Mouse (Mus musculus): ENCODE results near the gene Siva1. TPM values are rescaled to one million over a fixed set of nuclear protein-coding genes. Genes with fewer than 3 reads are reported as not detected.

The Siva1 gene
- total RNA-seq, 2 experiments from 2014 or later, result 45.4 to 46.9 TPM

DNA sequence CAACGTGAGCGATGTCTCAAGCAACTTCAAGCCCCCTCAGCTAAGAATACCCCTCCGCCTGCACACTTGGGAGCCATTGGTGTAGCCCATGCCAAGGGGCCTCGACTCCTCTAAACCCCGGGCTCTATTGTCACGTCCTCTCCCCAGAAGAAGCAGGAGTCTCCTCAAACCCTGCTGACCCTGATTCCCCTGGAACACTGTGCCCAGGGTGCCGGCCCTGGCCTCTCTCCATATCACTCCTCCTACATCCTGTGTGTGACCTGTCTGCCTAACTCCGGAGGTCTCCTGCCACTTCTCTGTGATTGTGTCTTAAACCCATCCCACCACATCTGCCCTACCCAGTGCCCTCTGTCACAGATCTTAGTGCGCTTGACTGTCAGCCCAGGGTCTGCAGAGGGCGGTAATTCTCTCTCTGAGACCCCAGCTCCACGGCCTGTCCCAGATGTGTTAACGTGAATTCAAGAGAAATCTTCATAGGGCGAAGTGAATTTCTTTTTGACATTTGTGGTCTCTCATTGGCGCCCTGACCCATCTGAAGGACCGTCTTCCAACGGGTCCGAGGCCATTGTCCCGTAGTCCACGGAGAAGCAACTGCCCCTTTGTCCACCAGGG is 33.6 kb downstream of the Siva1 start:
- DNase-seq, result no peak

DNA sequence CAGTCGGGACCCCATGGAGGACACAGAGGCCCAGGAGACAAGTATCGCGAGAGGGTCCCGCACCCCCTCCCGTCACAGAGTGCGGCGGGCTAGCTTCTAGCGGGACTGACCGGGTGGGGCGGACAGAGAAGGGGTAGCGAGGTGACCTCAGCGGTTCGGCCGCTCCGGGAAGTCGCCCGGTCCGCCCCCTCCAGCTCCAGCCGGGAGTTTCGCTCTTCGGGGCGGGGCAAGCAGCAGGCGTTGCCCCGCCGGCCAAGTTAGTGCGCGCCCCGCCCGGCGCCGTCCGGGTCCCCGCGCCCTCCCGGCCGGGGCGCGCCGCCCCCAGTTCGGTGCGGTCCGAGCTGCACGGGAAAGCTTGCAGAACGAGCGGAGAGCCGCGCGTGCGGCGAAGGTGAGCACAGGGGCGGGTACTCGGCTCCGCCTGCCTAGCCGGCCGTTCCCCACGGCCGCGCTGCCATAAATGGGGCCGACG is 34.1 kb downstream of the Siva1 start, which contains the start of gene Zbtb42:
Gene Zbtb42, plus strand, starts transcription at position 274 of the 472 bp plus-strand sequence.
- DNase-seq, result peak; percentile 81 to 88

DNA sequence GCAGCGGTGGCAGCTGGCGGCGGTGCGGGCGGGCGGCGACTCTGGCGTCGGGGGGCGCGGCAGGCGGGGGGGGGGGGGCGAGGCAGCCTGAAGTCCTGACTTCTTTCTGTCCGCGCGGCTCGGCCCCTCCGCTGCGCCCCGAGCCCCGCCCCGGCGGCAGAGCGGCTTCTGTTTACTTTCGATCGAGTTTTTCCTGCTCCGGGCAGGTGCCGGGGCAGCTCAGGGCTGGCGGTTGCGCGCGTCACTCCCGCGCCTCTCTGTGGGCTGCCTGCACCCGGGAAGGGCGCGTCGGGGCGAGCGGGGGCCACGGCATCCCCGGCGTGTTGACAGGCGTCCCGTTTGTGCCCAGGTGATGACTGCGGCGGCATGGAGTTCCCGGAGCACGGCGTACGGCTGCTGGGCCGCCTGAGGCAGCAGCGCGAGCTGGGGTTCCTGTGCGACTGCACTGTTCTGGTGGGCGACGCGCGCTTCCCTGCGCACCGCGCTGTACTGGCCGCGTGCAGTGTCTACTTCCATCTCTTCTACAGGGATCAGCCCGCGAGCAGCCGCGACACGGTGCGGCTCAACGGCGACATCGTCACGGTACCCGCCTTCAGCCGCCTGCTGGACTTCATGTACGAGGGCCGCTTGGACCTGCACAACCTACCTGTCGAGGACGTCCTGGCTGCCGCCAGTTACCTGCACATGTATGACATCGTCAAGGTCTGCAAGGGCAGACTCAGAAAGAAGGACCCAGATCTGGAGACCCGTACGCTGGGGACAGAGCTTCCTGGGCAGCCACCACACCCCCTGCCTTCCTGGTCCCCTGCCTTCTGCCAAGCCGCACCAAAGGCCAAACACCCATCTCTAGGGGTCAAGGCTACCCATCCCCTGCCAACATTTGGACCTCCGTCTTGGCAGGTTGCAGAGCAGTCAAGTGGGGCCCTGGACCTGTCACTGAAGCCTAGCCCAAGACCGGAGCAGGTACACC is 34.8 kb downstream of the Siva1 start:
- DNase-seq, result peak in 1 of 2 experiments; percentile 40

DNA sequence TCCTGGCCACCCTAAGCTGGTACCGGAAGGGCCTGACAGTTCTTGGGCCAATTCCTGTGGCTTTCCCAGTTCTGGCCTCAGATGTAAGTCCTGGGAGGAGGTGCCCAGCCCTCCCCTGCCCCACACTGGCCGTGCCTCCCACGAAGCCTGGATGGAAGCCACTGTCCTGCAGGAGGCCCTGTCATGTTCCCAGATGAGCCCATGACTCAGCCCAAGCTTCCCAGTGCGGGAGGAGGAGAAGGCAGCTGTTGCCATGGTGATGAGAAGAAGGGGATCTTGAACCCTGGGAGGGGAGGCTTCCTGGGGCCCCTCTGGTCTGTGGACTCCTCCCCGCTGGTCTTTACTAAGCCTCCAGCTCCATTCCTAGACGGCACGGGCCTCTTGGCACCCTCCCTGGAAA is 38.9 kb downstream of the Siva1 start:
- DNase-seq, result no peak

DNA sequence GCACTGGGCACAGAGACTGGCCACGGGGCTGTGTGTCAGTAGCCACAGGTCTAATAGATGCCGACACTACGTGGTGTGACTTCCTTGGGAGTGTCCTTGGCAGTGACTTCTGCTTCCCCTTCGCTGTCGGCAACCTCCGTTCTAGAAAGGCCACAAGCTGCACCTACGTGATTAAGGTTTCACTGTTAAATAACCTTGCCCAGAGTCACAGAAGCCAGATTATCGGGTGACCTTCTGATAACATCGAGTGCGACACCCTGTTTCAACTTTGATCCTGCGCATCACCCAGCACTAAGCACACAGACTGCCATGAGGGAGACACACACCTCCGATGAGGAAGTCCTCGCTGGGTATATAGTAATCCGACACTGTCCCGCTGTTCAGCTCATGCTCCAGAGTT is 44.0 kb downstream of the Siva1 start:
- no peak for DNase-seq

DNA sequence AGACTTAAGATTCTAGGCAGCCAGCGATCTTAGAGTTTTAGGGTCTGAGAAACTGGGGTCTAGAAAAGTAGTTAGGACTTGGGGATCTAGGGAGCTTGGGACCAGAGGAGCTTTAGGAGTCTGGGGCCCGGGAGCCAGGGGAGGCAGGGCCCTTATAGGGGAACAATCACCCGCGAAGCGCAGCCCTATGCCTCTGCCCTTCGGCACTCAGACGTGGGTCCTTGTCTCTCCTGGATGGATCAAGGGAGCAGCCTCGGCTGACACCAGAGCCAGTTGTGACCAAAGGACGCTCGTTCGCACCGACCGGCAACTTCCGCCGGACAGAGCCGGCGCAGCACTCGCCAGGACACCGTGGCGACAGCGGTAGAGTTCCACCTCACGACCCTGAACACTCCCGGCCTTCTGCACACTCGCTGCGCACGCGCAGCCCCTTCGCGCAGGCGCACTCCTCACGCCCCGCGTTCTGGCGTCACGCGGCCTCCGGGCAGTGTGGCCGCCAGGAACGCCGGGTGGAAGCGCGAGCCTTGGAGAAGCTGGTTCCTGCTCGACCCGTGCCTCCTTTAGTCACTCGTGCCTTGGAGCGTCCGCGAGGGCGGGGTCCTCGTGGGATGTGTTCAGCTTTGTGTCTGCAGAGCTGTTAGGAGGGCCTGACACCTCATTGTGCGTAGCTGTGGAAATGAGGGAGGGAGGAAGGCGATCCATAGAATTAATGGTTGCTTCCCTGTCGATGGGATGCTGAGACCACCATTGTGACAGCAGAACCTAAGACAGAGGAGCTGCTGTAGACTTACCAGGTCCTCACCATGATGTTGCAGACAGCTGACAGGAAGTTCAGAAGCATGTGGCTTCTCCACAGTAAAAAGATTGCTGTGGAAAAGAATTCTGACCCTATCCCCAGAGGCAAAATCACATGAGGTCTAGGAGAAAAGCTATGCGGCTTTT is 49.0 kb downstream of the Siva1 start:
- DNase-seq, result peak; percentile 97

DNA sequence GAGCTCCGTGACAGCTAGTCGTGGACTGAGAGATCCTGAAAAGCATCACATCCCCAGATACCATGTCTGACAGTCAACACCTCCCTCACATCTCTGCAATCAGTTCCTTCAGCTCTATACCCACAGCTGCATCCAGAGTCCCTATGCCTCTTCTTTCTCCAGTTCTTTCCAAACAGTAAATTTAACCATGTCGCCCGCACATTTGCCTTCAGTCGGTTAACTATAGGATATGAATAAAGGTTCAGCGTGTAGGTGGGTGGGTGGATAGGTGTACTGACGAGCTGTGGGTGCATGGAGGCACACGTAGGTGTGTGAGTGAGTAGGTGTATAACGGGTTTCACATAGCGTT is 49.6 kb downstream of the Siva1 start:
- DNase-seq, result no peak

DNA sequence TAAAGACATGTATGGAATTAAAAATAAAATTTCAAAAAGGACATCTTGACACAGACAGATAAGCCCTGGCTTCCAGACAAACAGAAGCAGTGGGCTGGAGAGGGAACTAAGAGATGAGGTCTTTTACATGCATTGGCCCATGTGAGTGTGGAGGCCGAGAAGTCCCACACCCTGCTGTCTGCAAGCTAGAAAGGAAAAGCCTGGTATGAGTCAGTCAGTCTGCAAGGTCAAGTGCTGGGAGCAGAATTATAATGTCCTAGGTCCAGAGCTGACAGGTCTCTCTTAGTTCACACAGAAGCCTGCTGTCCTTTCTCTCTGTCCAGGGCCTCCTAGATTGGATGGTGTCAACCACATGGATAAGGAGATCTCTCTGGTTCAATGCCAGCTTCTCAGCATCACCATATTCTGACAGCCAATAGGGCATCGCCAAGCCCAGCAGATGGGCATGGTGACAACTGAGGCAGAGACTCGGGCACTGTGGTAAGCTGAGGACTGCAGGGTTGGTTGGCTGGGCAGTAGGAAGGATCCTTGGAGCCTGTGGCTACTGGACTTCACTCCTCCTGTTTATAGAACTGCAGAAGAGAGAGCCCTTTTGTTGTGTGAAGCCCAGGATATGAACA is 52.4 kb downstream of the Siva1 start:
- peak; percentile 27 to 45 for DNase-seq

Small RNA genes lying within 50 kb of the gene (microRNA-seq; reads per million reads assigned to microRNA genes)
- gene Mir6939, result 2.0 reads per million

Other genes starting within 250 kb of the Siva1 start
- gene A530016L24Rik, start 155.2 kb upstream of the Siva1 start, total RNA-seq (2021), result 10 to 100 TPM; 21.7 to 41.5 TPM
- gene Tmem179, start 127.9 kb upstream of the Siva1 start, total RNA-seq (2021), result 1 to 10 TPM; 4.3 to 5.6 TPM
- 10 to 100 TPM; 23.3 to 27.7 TPM for gene Inf2, start 55.9 kb upstream of the Siva1 start, total RNA-seq (2021)
- gene Adssl1, start 24.6 kb upstream of the Siva1 start, total RNA-seq (2021), result 10 to 100 TPM; 21.8 to 22.7 TPM
- 100 to 1,000 TPM; 256 to 378 TPM for gene Akt1, start 30.2 kb downstream of the Siva1 start, total RNA-seq (2021)
- gene Zbtb42, start 34.1 kb downstream of the Siva1 start, total RNA-seq (2021), result 1 to 10 TPM; 5.0 to 9.0 TPM
- 10 to 100 TPM; 41.5 to 48.8 TPM for gene Cep170b, start 75.8 kb downstream of the Siva1 start, total RNA-seq (2021)
- gene Pld4, start 116.0 kb downstream of the Siva1 start, total RNA-seq (2021), result 10 to 100 TPM in 1 of 2 experiments, 1 to 10 TPM in 1; 7.5 to 11.9 TPM
- gene Ahnak2, start 158.0 kb downstream of the Siva1 start, total RNA-seq (2021), result 1 to 10 TPM; 7.5 to 7.7 TPM
- 10 to 100 TPM; 10.0 to 12.0 TPM for gene Clba1, start 164.3 kb downstream of the Siva1 start, total RNA-seq (2021)
- 10 to 100 TPM; 14.7 to 19.5 TPM for gene Cdca4, start 184.7 kb downstream of the Siva1 start, total RNA-seq (2021)
- gene Gpr132, start 223.5 kb downstream of the Siva1 start, total RNA-seq (2021), result under 1 TPM; 0.33 to 0.40 TPM